ENCODE assay signal across 13 mouse cellular contexts in the genomic region with DNA sequence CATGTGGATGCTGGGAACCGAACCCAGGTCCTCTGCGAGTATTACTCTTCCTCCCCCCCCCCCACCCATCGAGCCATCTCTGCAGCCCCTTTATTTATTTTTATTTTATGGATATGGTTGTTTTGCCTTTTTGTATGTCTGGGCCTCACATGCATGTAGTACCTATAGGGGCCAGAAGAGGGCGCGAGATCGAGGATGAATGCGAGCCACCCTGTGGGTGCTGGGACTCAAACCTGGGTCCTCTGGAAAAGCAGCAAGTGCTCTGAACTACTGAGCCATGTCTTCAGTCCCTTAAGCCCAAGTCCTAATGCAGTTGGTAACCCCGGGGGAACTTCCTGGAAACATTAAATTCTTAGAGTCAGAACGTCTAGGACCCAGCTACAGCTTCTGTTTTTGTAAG. TPM values are rescaled to one million over a fixed set of nuclear protein-coding genes. Genes with fewer than 3 reads are reported as not detected.
DNase-seq lines count a peak whose midpoint lies in the region; ATAC-seq and TF ChIP-seq lines count a peak whose summit lies in the region.
"Had no signal": no experiment of that assay in that cellular context is flagged by ENCODE, and none has a peak within 500 bp of the region (broad histone marks: within the 10 kb centered on the region; RNA-seq: fewer than 3 reads in every experiment).

No protein-coding gene starts in this region.

- TF ChIP-seq POLR2A in heart, adult 2 months (IDR thresholded peaks at IDR 0.05; ENCODE audit: insufficient read depth, low read depth, low read length): no peak
- no peak for TF ChIP-seq POLR2A in ES-Bruce4 (IDR thresholded peaks at IDR 0.05; ENCODE audit: insufficient read depth, low read length)

- no peak overlapping the region for H3K27ac ChIP-seq in heart, adult 2 months
- no peak overlapping the region for H3K27ac ChIP-seq in heart, embryonic 10.5 days
- H3K27ac ChIP-seq in lung, embryonic 14.5 days (ENCODE audit: low read depth): no peak overlapping the region
- no peak overlapping the region for H3K27ac ChIP-seq in ES-Bruce4 (ENCODE audit: insufficient read depth, low read length)
- no peak overlapping the region for H3K27ac ChIP-seq in liver, postnatal 0 days (ENCODE audit: low read depth)
- H3K27ac ChIP-seq: embryonic facial prominence, embryonic 13.5 days; liver, embryonic 13.5 days had no signal

- ATAC-seq in lung, embryonic 14.5 days (ENCODE audit: insufficient read depth): no peak
- no peak for ATAC-seq in liver, postnatal 0 days
- ATAC-seq: midbrain, embryonic 16.5 days; Patski had no signal

- WGBS in heart, adult 2 months: 59% methylated on average over 9 of the region's 9 CpGs
- WGBS in heart, embryonic 10.5 days: 51% methylated on average over 9 of the region's 9 CpGs
- WGBS in lung, embryonic 14.5 days: 63% methylated on average over 9 of the region's 9 CpGs
- WGBS in liver, postnatal 0 days (ENCODE audit: insufficient replicate concordance): 51% methylated on average over 9 of the region's 9 CpGs

- H3K4me3 ChIP-seq in heart, adult 2 months: no peak overlapping the region
- H3K4me3 ChIP-seq in heart, embryonic 10.5 days: no peak overlapping the region
- H3K4me3 ChIP-seq in lung, embryonic 14.5 days (ENCODE audit: low read depth, low read length): no peak overlapping the region
- H3K4me3 ChIP-seq in ES-Bruce4 (ENCODE audit: low read depth, low read length): no peak overlapping the region
- H3K4me3 ChIP-seq in liver, postnatal 0 days (ENCODE audit: low read depth, low read length): no peak overlapping the region
- H3K4me3 ChIP-seq: embryonic facial prominence, embryonic 13.5 days; liver, embryonic 13.5 days had no signal

- peaks cover 1% of the 10 kb centered on the region for H3K4me1 ChIP-seq in heart, adult 2 months (ENCODE audit: control insufficient read depth, insufficient read depth, low read length)
- H3K4me1 ChIP-seq in heart, embryonic 10.5 days: peaks cover 18% of the 10 kb centered on the region
- peaks cover 2% of the 10 kb centered on the region; the same call in 1 of the 2 replicates for H3K4me1 ChIP-seq in lung, embryonic 14.5 days (ENCODE audit: insufficient read depth)
- no peaks in the 10 kb centered on the region for H3K4me1 ChIP-seq in ES-Bruce4 (ENCODE audit: control insufficient read depth, insufficient read depth, low read length)
- H3K4me1 ChIP-seq in liver, postnatal 0 days (ENCODE audit: insufficient read depth): peaks cover 13% of the 10 kb centered on the region

- H3K36me3 ChIP-seq in heart, adult 2 months (ENCODE audit: control insufficient read depth, insufficient read depth, low read length): no peaks in the 10 kb centered on the region
- H3K36me3 ChIP-seq in heart, embryonic 10.5 days: no peaks in the 10 kb centered on the region
- no peaks in the 10 kb centered on the region for H3K36me3 ChIP-seq in lung, embryonic 14.5 days (ENCODE audit: insufficient read depth)
- H3K36me3 ChIP-seq in ES-Bruce4 (ENCODE audit: control insufficient read depth, insufficient read depth, low read length, poor library complexity, severe bottlenecking): no peaks in the 10 kb centered on the region
- H3K36me3 ChIP-seq in liver, postnatal 0 days (replicated peaks; ENCODE audit: insufficient read depth, low read length): no peaks in the 10 kb centered on the region
- H3K36me3 ChIP-seq: embryonic facial prominence, embryonic 13.5 days; liver, embryonic 13.5 days had no signal

- H3K9me3 ChIP-seq in heart, embryonic 10.5 days: no peaks in the 10 kb centered on the region
- no peaks in the 10 kb centered on the region for H3K9me3 ChIP-seq in lung, embryonic 14.5 days (ENCODE audit: low read depth, low read length)
- no peaks in the 10 kb centered on the region for H3K9me3 ChIP-seq in ES-Bruce4 (replicated peaks; ENCODE audit: control insufficient read depth, insufficient read depth, low read length, poor library complexity, severe bottlenecking)
- H3K9me3 ChIP-seq in liver, postnatal 0 days (ENCODE audit: low read length): no peaks in the 10 kb centered on the region
- H3K9me3 ChIP-seq: embryonic facial prominence, embryonic 13.5 days; liver, embryonic 13.5 days had no signal

- no peak for DNase-seq in heart, adult 2 months
- no peak for DNase-seq in heart, embryonic 10.5 days (ENCODE audit: low spot score)
- DNase-seq in lung, embryonic 14.5 days: peak; percentile 26
- DNase-seq in lung, adult 18-20 months: no peak
- peak; percentile 53 for DNase-seq in liver, postnatal 0 days
- no peak for DNase-seq in ovary, postnatal 10 days (ENCODE audit: low spot score)
- no peak for DNase-seq in adrenal gland, adult 2 months
- DNase-seq: heart, postnatal 14 days; liver, embryonic 13.5 days had no signal

- no peak overlapping the region for H3K9ac ChIP-seq in heart, adult 2 months (ENCODE audit: low read depth, low read length)
- H3K9ac ChIP-seq in lung, embryonic 14.5 days: no peak overlapping the region
- H3K9ac ChIP-seq in ES-Bruce4 (ENCODE audit: low read depth, poor library complexity, severe bottlenecking): no peak overlapping the region
- no peak overlapping the region for H3K9ac ChIP-seq in liver, postnatal 0 days (replicated peaks)
- H3K9ac ChIP-seq: embryonic facial prominence, embryonic 13.5 days; liver, embryonic 13.5 days had no signal

- intact Hi-C loops in heart, adult 2 months (cut with DNase I): no loop called here

- no peaks in the 10 kb centered on the region for H3K79me2 ChIP-seq in heart, adult 2 months (replicated peaks; ENCODE audit: control insufficient read depth, insufficient read depth, low read length)

- peak; percentile 60 for TF ChIP-seq CTCF in heart, adult 2 months (IDR thresholded peaks at IDR 0.05)
- peak; percentile 58 for TF ChIP-seq CTCF in lung, embryonic 14.5 days (IDR thresholded peaks at IDR 0.05; ENCODE audit: low read depth)
- peak; percentile 74 for TF ChIP-seq CTCF in ES-Bruce4 (IDR thresholded peaks at IDR 0.05; ENCODE audit: low read depth, low read length)
- TF ChIP-seq CTCF in liver, postnatal 0 days (IDR thresholded peaks at IDR 0.05; ENCODE audit: low read depth): peak; percentile 66

- no peak overlapping the region for H3K4me2 ChIP-seq in lung, embryonic 14.5 days
- H3K4me2 ChIP-seq in liver, postnatal 0 days (ENCODE audit: low read depth, low read length): no peak overlapping the region
- H3K4me2 ChIP-seq: embryonic facial prominence, embryonic 13.5 days; liver, embryonic 13.5 days had no signal

- TF ChIP-seq EP300 in heart, adult 2 months (IDR thresholded peaks at IDR 0.05; ENCODE audit: insufficient read depth, low read depth, low read length): no peak
- no peak for TF ChIP-seq EP300 in ES-Bruce4 (IDR thresholded peaks at IDR 0.05; ENCODE audit: insufficient read depth, low read depth, low read length)
- no peak for TF ChIP-seq EP300 in liver, postnatal 0 days (IDR thresholded peaks at IDR 0.05; ENCODE audit: low read depth)

- no peaks in the 10 kb centered on the region for H3K27me3 ChIP-seq in heart, adult 2 months (ENCODE audit: control insufficient read depth, insufficient read depth, low read length)
- peaks cover 19% of the 10 kb centered on the region for H3K27me3 ChIP-seq in heart, embryonic 10.5 days (ENCODE audit: insufficient read depth, poor library complexity, severe bottlenecking)
- no peaks in the 10 kb centered on the region for H3K27me3 ChIP-seq in lung, embryonic 14.5 days (ENCODE audit: insufficient read depth, low read length)
- no peaks in the 10 kb centered on the region for H3K27me3 ChIP-seq in ES-Bruce4 (ENCODE audit: control insufficient read depth, insufficient read depth, low read length, poor library complexity, severe bottlenecking)
- no peaks in the 10 kb centered on the region for H3K27me3 ChIP-seq in liver, postnatal 0 days (ENCODE audit: insufficient read depth, low read length)
- H3K27me3 ChIP-seq: Patski had no signal

RNA-seq across cellular contexts. Expression of gene Ssc4d, which starts 7.5 kb away (rescaled TPM):
- total RNA-seq in heart, adult 2 months (2021): under 1 TPM; 0.09 to 0.21 TPM
- 1.0 and 1.6 TPM in 2 replicates for polyA plus RNA-seq in heart, adult 2 months (2012; rRNA removed)
- polyA plus RNA-seq in heart, embryonic 10.5 days (2016; fragmentation: Nextera tagmentation; extraction: Ambion mirVana): 2.3 and 5.2 TPM in 2 replicates
- polyA plus RNA-seq in lung, embryonic 14.5 days (2014; fragmentation: Nextera tagmentation; extraction: Ambion mirVana): 3.2 and 3.8 TPM in 2 replicates
- polyA plus RNA-seq in ES-Bruce4 (2011; ENCODE audit: insufficient read depth, insufficient read length, low read depth, missing spikeins): 6.3 and 9.5 TPM in 2 replicates
- 1.7 and 1.9 TPM in 2 replicates for polyA plus RNA-seq in liver, postnatal 0 days (2015; fragmentation: Nextera tagmentation; extraction: Ambion mirVana)
- total RNA-seq in adrenal gland, adult 2 months (2021): 1 to 10 TPM; 2.8 to 3.1 TPM
- 4.3 and 11.1 TPM in 2 replicates for polyA plus RNA-seq in adrenal gland, adult 2 months (2012; rRNA removed)

RNA-seq across cellular contexts. Expression of gene Zp3, which starts 13.0 kb away (rescaled TPM):
- total RNA-seq in heart, adult 2 months (2021): not detected
- polyA plus RNA-seq in heart, adult 2 months (2012; rRNA removed): not detected in 2 replicates
- not detected in 2 replicates for polyA plus RNA-seq in heart, embryonic 10.5 days (2016; fragmentation: Nextera tagmentation; extraction: Ambion mirVana)
- polyA plus RNA-seq in lung, embryonic 14.5 days (2014; fragmentation: Nextera tagmentation; extraction: Ambion mirVana): not detected in 2 replicates
- 2.0 and 2.4 TPM in 2 replicates for polyA plus RNA-seq in ES-Bruce4 (2011; ENCODE audit: insufficient read depth, insufficient read length, low read depth, missing spikeins)
- polyA plus RNA-seq in liver, postnatal 0 days (2015; fragmentation: Nextera tagmentation; extraction: Ambion mirVana): not detected in 2 replicates
- total RNA-seq in adrenal gland, adult 2 months (2021): not detected
- polyA plus RNA-seq in adrenal gland, adult 2 months (2012; rRNA removed): not detected in 2 replicates
- total RNA-seq: heart, postnatal 14 days had no signal
- polyA plus RNA-seq: embryonic facial prominence, embryonic 13.5 days; liver, embryonic 13.5 days had no signal

RNA-seq across cellular contexts. Expression of gene Dtx2, which starts 27.7 kb away (rescaled TPM):
- total RNA-seq in heart, adult 2 months (2021): 1 to 10 TPM; 6.3 to 7.3 TPM
- polyA plus RNA-seq in heart, adult 2 months (2012; rRNA removed): 9.7 and 10.9 TPM in 2 replicates
- 36.0 and 37.6 TPM in 2 replicates for polyA plus RNA-seq in heart, embryonic 10.5 days (2016; fragmentation: Nextera tagmentation; extraction: Ambion mirVana)
- 21.4 and 24.4 TPM in 2 replicates for polyA plus RNA-seq in lung, embryonic 14.5 days (2014; fragmentation: Nextera tagmentation; extraction: Ambion mirVana)
- 23.7 and 25.0 TPM in 2 replicates for polyA plus RNA-seq in ES-Bruce4 (2011; ENCODE audit: insufficient read depth, insufficient read length, low read depth, missing spikeins)
- polyA plus RNA-seq in liver, postnatal 0 days (2015; fragmentation: Nextera tagmentation; extraction: Ambion mirVana): 4.8 and 4.9 TPM in 2 replicates
- 10 to 100 TPM; 13.6 to 19.0 TPM for total RNA-seq in adrenal gland, adult 2 months (2021)
- 30.1 and 34.3 TPM in 2 replicates for polyA plus RNA-seq in adrenal gland, adult 2 months (2012; rRNA removed)

RNA-seq across cellular contexts. Expression of gene Ywhag, which starts 32.5 kb away (rescaled TPM):
- total RNA-seq in heart, adult 2 months (2021): 100 to 1,000 TPM; 275 to 304 TPM
- 99.0 and 116 TPM in 2 replicates for polyA plus RNA-seq in heart, adult 2 months (2012; rRNA removed)
- polyA plus RNA-seq in heart, embryonic 10.5 days (2016; fragmentation: Nextera tagmentation; extraction: Ambion mirVana): 202 and 227 TPM in 2 replicates
- polyA plus RNA-seq in lung, embryonic 14.5 days (2014; fragmentation: Nextera tagmentation; extraction: Ambion mirVana): 74.7 and 79.0 TPM in 2 replicates
- 372 TPM in 2 replicates for polyA plus RNA-seq in ES-Bruce4 (2011; ENCODE audit: insufficient read depth, insufficient read length, low read depth, missing spikeins)
- 56.7 and 66.8 TPM in 2 replicates for polyA plus RNA-seq in liver, postnatal 0 days (2015; fragmentation: Nextera tagmentation; extraction: Ambion mirVana)
- total RNA-seq in adrenal gland, adult 2 months (2021): 100 to 1,000 TPM; 563 to 611 TPM
- polyA plus RNA-seq in adrenal gland, adult 2 months (2012; rRNA removed): 227 and 268 TPM in 2 replicates

Comparison
In these comparisons a context has a peak if more than half of its experiments do, and no peak if none do; other contexts are left out.
1. DNase-seq: peak in lung, embryonic 14.5 days (single experiment) and liver, postnatal 0 days (single experiment); none in heart, adult 2 months (0 of 2), heart, embryonic 10.5 days (single experiment), lung, adult 18-20 months (0 of 2), ovary, postnatal 10 days (single experiment) and adrenal gland, adult 2 months (single experiment).
2. Peak in every context shown above with its lines, with median percentiles within 50 percentile points of each other: CTCF ChIP-seq.